Mouse (Mus musculus): ENCODE results near the gene Ablim1. TPM values are rescaled to one million over a fixed set of nuclear protein-coding genes. Genes with fewer than 3 reads are reported as not detected.

Gene Ablim1
- polyA plus RNA-seq, 1 experiment from 2014 or later: 58.7 TPM

- no peak overlapping the region for H3K27ac ChIP-seq (replicated peaks)
- no peak for ATAC-seq (ENCODE audit: low FRiP score)
- WGBS: 85% methylated on average over 8 of the region's 8 CpGs
Measured at GRCm38 (mm10) chr19:57340900-57341742, 26.4 kb upstream of the Ablim1 start.

DNA sequence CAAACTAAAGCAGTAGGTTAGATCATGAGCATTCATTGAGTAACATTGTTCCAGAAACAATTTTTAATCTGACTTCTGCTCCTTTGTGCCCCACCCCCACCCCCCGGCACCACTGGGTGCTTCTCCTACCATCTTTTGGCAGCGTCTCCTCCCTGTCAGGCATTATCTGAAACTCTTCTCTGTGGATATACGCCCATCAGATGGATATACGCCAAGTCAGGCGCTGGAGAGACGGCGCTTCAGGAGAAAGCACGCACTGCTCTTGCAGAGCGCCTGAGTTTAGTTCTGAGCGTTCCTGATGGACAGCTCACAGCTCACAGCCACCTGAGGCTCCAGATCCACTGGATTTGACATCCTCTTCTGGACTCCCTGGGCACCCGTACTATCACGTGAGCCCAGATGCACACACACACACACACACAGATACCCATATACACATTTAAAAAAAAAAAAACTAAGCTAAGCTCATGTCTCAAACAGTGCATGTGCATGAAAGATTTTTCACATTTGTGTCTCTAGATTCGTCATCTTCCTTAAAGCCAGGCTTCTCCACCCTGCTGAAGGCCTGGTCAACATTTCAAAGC, 24.7 kb upstream of the Ablim1 start:
- no peak for ATAC-seq (ENCODE audit: low FRiP score)
- H3K9ac ChIP-seq (replicated peaks): no peak overlapping the region
- 84% methylated on average over 13 of the region's 13 CpGs for WGBS
- no peak overlapping the region for H3K4me3 ChIP-seq (replicated peaks)
- H3K27me3 ChIP-seq (replicated peaks): no peaks in the 10 kb centered on the region
- no peaks in the 10 kb centered on the region for H3K9me3 ChIP-seq (replicated peaks)
- no peak overlapping the region for H3K27ac ChIP-seq (replicated peaks)
- no peaks in the 10 kb centered on the region for H3K4me1 ChIP-seq
- H3K36me3 ChIP-seq: no peaks in the 10 kb centered on the region
- H3K4me2 ChIP-seq: no peak overlapping the region

More at GRCm38 (mm10) chr19:57340900-57341742, 26.4 kb upstream of the Ablim1 start:
- Histone ChIP-seq H3K9ac (replicated peaks) (no peak overlapping the region), H3K36me3 (no peaks in the 10 kb centered on the region), H3K9me3 (replicated peaks) (no peaks in the 10 kb centered on the region), H3K4me1 (no peaks in the 10 kb centered on the region), H3K27me3 (replicated peaks) (no peaks in the 10 kb centered on the region), H3K4me2 (no peak overlapping the region), H3K4me3 (replicated peaks) (no peak overlapping the region)

- no peaks in the 10 kb centered on the region for H3K27me3 ChIP-seq (replicated peaks)
- no peaks in the 10 kb centered on the region for H3K4me1 ChIP-seq
- 50% methylated on average over 8 of the region's 8 CpGs for WGBS
- H3K9me3 ChIP-seq (replicated peaks): no peaks in the 10 kb centered on the region
- no peak overlapping the region for H3K4me3 ChIP-seq (replicated peaks)
- H3K4me2 ChIP-seq: no peak overlapping the region
- no peak overlapping the region for H3K9ac ChIP-seq (replicated peaks)
- no peak overlapping the region for H3K27ac ChIP-seq (replicated peaks)
- no peak for ATAC-seq (ENCODE audit: low FRiP score)
- H3K36me3 ChIP-seq: no peaks in the 10 kb centered on the region
Measured at GRCm38 (mm10) chr19:57335135-57335534, 20.4 kb upstream of the Ablim1 start.

DNA sequence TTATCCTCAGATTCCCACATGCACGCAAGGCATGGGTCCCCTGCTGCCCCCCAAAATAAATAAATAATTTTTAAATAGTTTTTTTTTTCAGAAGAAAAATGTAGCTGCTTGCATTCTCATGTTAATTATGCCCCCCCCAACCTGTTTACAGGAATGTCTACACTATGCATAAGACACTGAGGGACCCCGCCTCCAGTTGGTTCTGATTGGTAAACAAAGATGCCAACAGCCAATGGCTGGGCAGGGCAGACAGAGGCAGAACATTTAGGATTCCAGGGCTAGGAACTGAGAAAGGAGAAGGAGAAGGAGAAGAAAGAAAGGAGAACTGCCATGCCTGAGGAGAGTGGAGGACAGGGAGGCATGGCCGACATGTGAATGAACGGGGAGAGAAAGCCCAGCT, 18.6 kb upstream of the Ablim1 start:
- Histone ChIP-seq H3K27ac (replicated peaks) (no peak overlapping the region), H3K4me3 (replicated peaks) (no peak overlapping the region), H3K4me2 (no peak overlapping the region), H3K36me3 (no peaks in the 10 kb centered on the region), H3K9ac (replicated peaks) (no peak overlapping the region), H3K9me3 (replicated peaks) (no peaks in the 10 kb centered on the region), H3K27me3 (replicated peaks) (no peaks in the 10 kb centered on the region), H3K4me1 (no peaks in the 10 kb centered on the region)
- 83% methylated on average over 4 of the region's 4 CpGs for WGBS
- no peak for ATAC-seq (ENCODE audit: low FRiP score)

DNA sequence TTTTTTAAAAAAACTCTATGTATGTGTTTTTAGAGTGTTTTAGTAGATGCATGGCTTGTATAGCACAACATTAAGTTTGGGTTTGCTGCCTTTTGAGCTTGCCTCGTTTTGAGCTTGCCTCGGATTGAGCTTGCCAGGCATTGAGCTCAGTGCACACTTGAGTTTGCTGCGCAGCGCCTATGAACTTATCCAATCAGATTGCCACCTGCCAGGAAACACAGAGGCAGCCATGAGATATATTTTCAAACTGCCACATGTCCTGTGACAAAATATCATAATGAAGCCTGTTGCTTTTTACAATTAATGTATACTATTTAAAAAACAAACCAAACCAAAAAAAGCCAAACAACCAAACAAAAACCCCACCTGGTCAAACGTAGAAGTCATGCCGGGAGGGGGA, 16.5 kb upstream of the Ablim1 start:
- Histone ChIP-seq H3K4me2 (no peak overlapping the region), H3K36me3 (no peaks in the 10 kb centered on the region), H3K4me3 (replicated peaks) (no peak overlapping the region), H3K9ac (replicated peaks) (no peak overlapping the region), H3K4me1 (no peaks in the 10 kb centered on the region), H3K9me3 (replicated peaks) (no peaks in the 10 kb centered on the region), H3K27ac (replicated peaks) (no peak overlapping the region), H3K27me3 (replicated peaks) (no peaks in the 10 kb centered on the region)
- WGBS: 86% methylated on average over 6 of the region's 6 CpGs
- ATAC-seq (ENCODE audit: low FRiP score): no peak

- Histone ChIP-seq H3K4me3 (replicated peaks) (no peak overlapping the region), H3K27ac (replicated peaks) (no peak overlapping the region), H3K27me3 (replicated peaks) (no peaks in the 10 kb centered on the region), H3K4me2 (no peak overlapping the region), H3K9me3 (replicated peaks) (no peaks in the 10 kb centered on the region), H3K9ac (replicated peaks) (no peak overlapping the region), H3K36me3 (no peaks in the 10 kb centered on the region), H3K4me1 (no peaks in the 10 kb centered on the region)
- WGBS: 84% methylated on average over 11 of the region's 11 CpGs
- no peak for ATAC-seq (ENCODE audit: low FRiP score)
Measured at GRCm38 (mm10) chr19:57330309-57330708, 15.6 kb upstream of the Ablim1 start.

DNA sequence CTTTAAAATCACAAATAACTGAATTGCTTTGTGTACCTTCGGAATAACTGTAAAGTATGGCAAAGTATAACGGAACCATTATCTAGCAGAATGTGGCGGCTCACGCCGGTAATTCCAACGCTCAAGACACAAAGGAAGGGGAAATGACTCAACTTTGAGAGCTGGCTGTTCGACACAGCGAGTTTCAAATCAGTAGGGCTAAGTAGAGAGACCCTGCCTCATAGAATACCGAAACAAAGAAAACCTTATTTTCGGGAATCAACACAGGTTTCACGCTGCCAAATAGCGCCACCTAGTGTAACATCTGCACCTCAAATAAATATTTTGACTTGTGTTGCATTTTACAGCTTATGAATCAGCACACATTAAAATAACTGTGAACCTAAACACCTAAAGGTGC, 14.1 kb upstream of the Ablim1 start:
- no peak overlapping the region for H3K4me2 ChIP-seq
- H3K27ac ChIP-seq (replicated peaks): no peak overlapping the region
- no peak overlapping the region for H3K4me3 ChIP-seq (replicated peaks)
- no peaks in the 10 kb centered on the region for H3K36me3 ChIP-seq
- no peaks in the 10 kb centered on the region for H3K27me3 ChIP-seq (replicated peaks)
- no peaks in the 10 kb centered on the region for H3K9me3 ChIP-seq (replicated peaks)
- WGBS: 61% methylated on average over 12 of the region's 12 CpGs
- no peaks in the 10 kb centered on the region for H3K4me1 ChIP-seq
- ATAC-seq (ENCODE audit: low FRiP score): no peak
- no peak overlapping the region for H3K9ac ChIP-seq (replicated peaks)

DNA sequence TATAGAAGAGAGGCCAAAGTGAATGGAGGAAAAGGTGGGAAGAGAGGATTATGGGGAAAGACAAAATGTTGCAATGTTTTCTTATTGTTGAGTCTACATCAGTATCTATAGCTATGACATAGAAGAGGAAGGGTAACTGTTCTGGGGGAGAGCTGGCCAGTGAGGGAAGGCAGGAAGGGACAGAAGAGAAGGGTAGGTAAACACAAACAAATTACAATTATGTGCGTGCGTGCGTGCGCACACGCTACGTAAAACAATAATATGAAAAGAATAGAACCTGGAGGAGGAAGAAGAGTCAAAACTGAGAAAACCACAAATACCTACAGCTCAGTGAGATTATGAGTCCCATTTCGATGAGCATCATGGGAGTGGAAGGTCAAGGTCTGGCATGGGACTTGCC, 13.6 kb upstream of the Ablim1 start:
- H3K4me3 ChIP-seq (replicated peaks): no peak overlapping the region
- H3K36me3 ChIP-seq: no peaks in the 10 kb centered on the region
- WGBS: over 99% methylated on average over 7 of the region's 7 CpGs
- no peak overlapping the region for H3K4me2 ChIP-seq
- no peak overlapping the region for H3K9ac ChIP-seq (replicated peaks)
- H3K9me3 ChIP-seq (replicated peaks): no peaks in the 10 kb centered on the region
- no peak overlapping the region for H3K27ac ChIP-seq (replicated peaks)
- H3K27me3 ChIP-seq (replicated peaks): no peaks in the 10 kb centered on the region
- no peaks in the 10 kb centered on the region for H3K4me1 ChIP-seq
- no peak for ATAC-seq (ENCODE audit: low FRiP score)

- no peak overlapping the region for H3K27ac ChIP-seq (replicated peaks)
- no peak overlapping the region for H3K4me2 ChIP-seq
- no peak overlapping the region for H3K9ac ChIP-seq (replicated peaks)
- ATAC-seq (ENCODE audit: low FRiP score): no peak
- no peak overlapping the region for H3K4me3 ChIP-seq (replicated peaks)
- H3K27me3 ChIP-seq (replicated peaks): no peaks in the 10 kb centered on the region
- no peaks in the 10 kb centered on the region for H3K9me3 ChIP-seq (replicated peaks)
- no peaks in the 10 kb centered on the region for H3K36me3 ChIP-seq
- no peaks in the 10 kb centered on the region for H3K4me1 ChIP-seq
Measured at GRCm38 (mm10) chr19:57327679-57328078, 13.0 kb upstream of the Ablim1 start.

DNA sequence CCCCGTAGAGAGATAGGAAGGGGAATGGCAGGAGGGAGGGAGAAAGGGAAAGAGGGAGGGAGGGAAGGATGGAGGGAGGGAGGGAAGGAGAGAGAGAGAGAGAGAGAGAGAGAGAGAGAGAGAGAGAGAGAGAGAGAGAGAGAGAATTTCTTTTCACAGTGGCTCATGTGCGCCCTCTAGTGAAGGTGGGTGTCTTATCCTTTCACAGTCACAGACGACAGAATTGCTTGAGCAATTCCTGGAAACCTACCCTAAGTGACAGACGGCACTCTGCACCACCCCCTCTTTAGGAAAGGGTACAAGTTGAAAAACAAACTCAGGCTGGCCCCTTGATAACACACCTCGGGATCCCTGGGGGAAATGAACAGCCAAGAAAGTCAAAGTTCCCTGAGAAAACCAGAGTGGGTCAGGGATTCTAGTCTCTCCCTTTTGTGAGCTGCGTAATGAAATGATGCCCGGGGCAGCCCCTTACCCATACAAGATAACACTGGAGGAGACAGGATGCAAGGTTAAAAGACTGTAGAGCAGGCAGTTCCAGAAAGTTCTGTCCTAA, 11.1 kb upstream of the Ablim1 start:
- Histone ChIP-seq H3K9me3 (replicated peaks) (no peaks in the 10 kb centered on the region), H3K4me3 (replicated peaks) (no peak overlapping the region), H3K27me3 (replicated peaks) (no peaks in the 10 kb centered on the region), H3K36me3 (no peaks in the 10 kb centered on the region), H3K9ac (replicated peaks) (no peak overlapping the region), H3K27ac (replicated peaks) (no peak overlapping the region), H3K4me1 (no peaks in the 10 kb centered on the region), H3K4me2 (no peak overlapping the region)
- 36% methylated on average over 7 of the region's 7 CpGs for WGBS
- ATAC-seq (ENCODE audit: low FRiP score): no peak

- Histone ChIP-seq H3K4me3 (replicated peaks) (no peak overlapping the region), H3K9ac (replicated peaks) (no peak overlapping the region), H3K4me1 (no peaks in the 10 kb centered on the region), H3K4me2 (no peak overlapping the region), H3K36me3 (no peaks in the 10 kb centered on the region), H3K9me3 (replicated peaks) (no peaks in the 10 kb centered on the region), H3K27me3 (replicated peaks) (no peaks in the 10 kb centered on the region), H3K27ac (replicated peaks) (no peak overlapping the region)
- WGBS: 79% methylated on average over 8 of the region's 8 CpGs
- ATAC-seq (ENCODE audit: low FRiP score): no peak
Measured at GRCm38 (mm10) chr19:57323087-57323486, 8.4 kb upstream of the Ablim1 start.

DNA sequence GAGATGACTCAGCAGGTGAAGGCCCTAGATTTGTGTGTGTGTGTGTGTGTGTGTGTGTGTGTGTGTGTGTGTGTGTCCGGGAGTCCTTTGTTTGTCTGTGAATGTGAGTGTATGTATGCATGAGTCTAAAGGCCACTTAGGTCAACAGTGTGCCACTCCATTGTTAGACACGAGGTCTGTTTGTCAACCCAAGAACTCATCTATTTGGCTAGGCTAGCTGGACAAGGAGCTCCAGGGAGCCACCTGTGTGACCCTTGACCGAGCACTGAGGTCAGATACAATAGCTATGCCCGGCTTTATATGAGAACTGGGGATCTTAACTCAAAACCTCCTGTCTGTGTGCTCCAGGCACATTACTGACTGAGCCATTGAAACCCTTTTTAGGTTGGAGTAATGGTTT, 7.8 kb upstream of the Ablim1 start:
- Histone ChIP-seq H3K36me3 (no peaks in the 10 kb centered on the region), H3K27me3 (replicated peaks) (no peaks in the 10 kb centered on the region), H3K4me3 (replicated peaks) (no peak overlapping the region), H3K9ac (replicated peaks) (no peak overlapping the region), H3K4me1 (no peaks in the 10 kb centered on the region), H3K9me3 (replicated peaks) (no peaks in the 10 kb centered on the region), H3K4me2 (no peak overlapping the region), H3K27ac (replicated peaks) (no peak overlapping the region)
- 63% methylated on average over 4 of the region's 4 CpGs for WGBS
- ATAC-seq (ENCODE audit: low FRiP score): no peak
